Mouse (Mus musculus): ENCODE data around the gene Dzip1. TPM values are rescaled to one million over a fixed set of nuclear protein-coding genes. Genes with fewer than 3 reads are reported as not detected.

The Dzip1 gene
- polyA plus RNA-seq, 1 experiment from 2014 or later, result 27.3 TPM

GRCm38 (mm10) chr14:118931181-118931580 lies 5.9 kb upstream of the Dzip1 start:
- no peak overlapping the region for H3K4me3 ChIP-seq (ENCODE audit: low read depth, low read length)
- no peaks in the 10 kb centered on the region for H3K27me3 ChIP-seq (ENCODE audit: control insufficient read depth, insufficient read depth, low read length)
- ATAC-seq (ENCODE audit: insufficient number of reproducible peaks, insufficient read depth, low FRiP score, low read depth), result no peak
- no peak overlapping the region for H3K27ac ChIP-seq (ENCODE audit: low read length)
- H3K36me3 ChIP-seq (ENCODE audit: control insufficient read depth, insufficient read depth, low read length), result no peaks in the 10 kb centered on the region
- no peaks in the 10 kb centered on the region for H3K9me3 ChIP-seq (ENCODE audit: control insufficient read depth, low read depth, low read length)
- H3K4me2 ChIP-seq (replicated peaks; ENCODE audit: low read depth, low read length), result no peak overlapping the region
- H3K9ac ChIP-seq (replicated peaks; ENCODE audit: low read depth, low read length), result no peak overlapping the region
- 87% methylated on average over 2 of the region's 2 CpGs for WGBS
- H3K4me1 ChIP-seq (ENCODE audit: control insufficient read depth, insufficient read depth, low read length), result no peaks in the 10 kb centered on the region

DNA sequence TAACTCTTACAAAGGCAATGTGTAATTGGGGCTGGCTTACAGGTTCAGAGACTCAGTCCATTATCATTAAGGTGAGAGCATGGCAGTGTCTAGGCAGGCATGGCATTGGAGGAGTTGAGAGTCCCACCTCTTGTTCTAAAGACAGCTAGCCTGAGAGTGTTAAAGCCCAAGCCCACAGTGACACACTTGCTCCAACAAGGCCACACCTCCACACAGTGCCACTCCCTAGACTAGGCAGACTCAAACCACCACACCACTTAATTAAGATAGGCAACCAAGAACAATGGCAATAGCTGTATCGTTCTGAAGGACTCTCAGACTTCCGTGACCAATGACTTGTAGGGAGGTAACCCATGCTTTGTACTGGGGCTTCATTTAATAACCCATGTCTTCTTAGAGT lies 5.5 kb upstream of the Dzip1 start:
- Histone ChIP-seq H3K9me3 (ENCODE audit: control insufficient read depth, low read depth, low read length) (no peaks in the 10 kb centered on the region), H3K4me3 (ENCODE audit: low read depth, low read length) (no peak overlapping the region), H3K9ac (replicated peaks; ENCODE audit: low read depth, low read length) (no peak overlapping the region), H3K27ac (ENCODE audit: low read length) (no peak overlapping the region), H3K36me3 (ENCODE audit: control insufficient read depth, insufficient read depth, low read length) (no peaks in the 10 kb centered on the region), H3K4me2 (replicated peaks; ENCODE audit: low read depth, low read length) (no peak overlapping the region), H3K4me1 (ENCODE audit: control insufficient read depth, insufficient read depth, low read length) (no peaks in the 10 kb centered on the region), H3K27me3 (ENCODE audit: control insufficient read depth, insufficient read depth, low read length) (no peaks in the 10 kb centered on the region)
- 79% methylated on average over 2 of the region's 2 CpGs for WGBS
- ATAC-seq (ENCODE audit: insufficient number of reproducible peaks, insufficient read depth, low FRiP score, low read depth), result no peak

DNA sequence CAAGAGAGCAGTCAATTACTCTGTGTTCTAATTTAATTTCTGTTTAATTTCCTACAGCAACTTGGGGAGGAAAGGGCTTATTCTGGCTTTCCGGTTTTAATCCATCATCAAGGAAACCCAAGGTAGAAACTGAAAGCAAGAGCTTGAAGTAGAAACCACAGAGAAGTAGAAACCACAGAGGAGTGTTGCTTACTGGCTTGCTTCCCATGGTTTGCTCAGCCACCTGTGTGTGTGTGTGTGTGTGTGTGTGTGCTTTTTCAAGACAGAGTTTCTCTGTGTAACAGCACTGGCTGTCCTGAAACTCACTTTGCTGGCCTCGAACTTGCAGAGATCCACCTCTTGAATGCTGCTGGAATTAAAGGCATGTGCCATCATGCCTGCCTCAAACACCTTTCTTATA lies 4.5 kb upstream of the Dzip1 start:
- no peaks in the 10 kb centered on the region for H3K4me1 ChIP-seq (ENCODE audit: control insufficient read depth, insufficient read depth, low read length)
- no peak for ATAC-seq (ENCODE audit: insufficient number of reproducible peaks, insufficient read depth, low FRiP score, low read depth)
- H3K27me3 ChIP-seq (ENCODE audit: control insufficient read depth, insufficient read depth, low read length), result no peaks in the 10 kb centered on the region
- H3K9ac ChIP-seq (replicated peaks; ENCODE audit: low read depth, low read length), result no peak overlapping the region
- H3K27ac ChIP-seq (ENCODE audit: low read length), result no peak overlapping the region
- WGBS, result 79% methylated on average over 2 of the region's 2 CpGs
- H3K4me2 ChIP-seq (replicated peaks; ENCODE audit: low read depth, low read length), result no peak overlapping the region
- H3K36me3 ChIP-seq (ENCODE audit: control insufficient read depth, insufficient read depth, low read length), result no peaks in the 10 kb centered on the region
- no peak overlapping the region for H3K4me3 ChIP-seq (ENCODE audit: low read depth, low read length)
- no peaks in the 10 kb centered on the region for H3K9me3 ChIP-seq (ENCODE audit: control insufficient read depth, low read depth, low read length)

GRCm38 (mm10) chr14:118928565-118928964 lies 3.3 kb upstream of the Dzip1 start:
- Histone ChIP-seq H3K27me3 (ENCODE audit: control insufficient read depth, insufficient read depth, low read length) (no peaks in the 10 kb centered on the region), H3K9me3 (ENCODE audit: control insufficient read depth, low read depth, low read length) (no peaks in the 10 kb centered on the region), H3K4me3 (ENCODE audit: low read depth, low read length) (no peak overlapping the region), H3K27ac (ENCODE audit: low read length) (no peak overlapping the region), H3K4me1 (ENCODE audit: control insufficient read depth, insufficient read depth, low read length) (peaks cover 11% of the 10 kb centered on the region), H3K9ac (replicated peaks; ENCODE audit: low read depth, low read length) (no peak overlapping the region), H3K4me2 (replicated peaks; ENCODE audit: low read depth, low read length) (no peak overlapping the region), H3K36me3 (ENCODE audit: control insufficient read depth, insufficient read depth, low read length) (no peaks in the 10 kb centered on the region)
- WGBS, result 81% methylated on average over 3 of the region's 3 CpGs
- ATAC-seq (ENCODE audit: insufficient number of reproducible peaks, insufficient read depth, low FRiP score, low read depth), result no peak

DNA sequence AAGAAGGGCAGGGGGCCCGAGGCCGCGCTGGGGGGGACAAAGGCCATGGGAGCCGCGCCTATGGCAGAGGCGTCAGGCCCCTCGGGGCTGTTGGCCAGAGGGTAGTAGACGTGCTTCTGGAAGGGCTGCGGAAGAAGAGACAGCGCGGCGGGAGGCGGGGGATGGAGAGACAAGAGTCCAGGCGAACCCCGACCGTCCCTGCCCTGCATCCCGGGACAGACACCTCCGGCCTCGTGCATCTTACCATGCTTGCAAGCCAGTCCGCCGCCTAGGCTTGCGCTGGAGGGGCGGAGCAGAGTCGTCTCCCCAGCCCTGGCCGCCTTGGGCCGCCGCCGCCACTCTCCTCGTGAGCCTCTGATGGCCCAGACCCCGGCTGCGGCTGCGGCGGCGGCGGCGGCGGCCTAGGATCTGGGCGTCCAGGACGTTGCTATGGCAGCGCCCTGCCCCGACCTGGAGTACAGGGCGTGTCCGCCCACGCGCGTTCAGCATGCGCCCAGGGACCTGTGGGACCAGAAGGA lies 2.5 kb downstream of the Dzip1 start:
- Histone ChIP-seq H3K27ac (ENCODE audit: low read length) (no peak overlapping the region), H3K4me1 (ENCODE audit: control insufficient read depth, insufficient read depth, low read length) (peaks cover 34% of the 10 kb centered on the region), H3K27me3 (ENCODE audit: control insufficient read depth, insufficient read depth, low read length) (no peaks in the 10 kb centered on the region), H3K9ac (replicated peaks; ENCODE audit: low read depth, low read length) (peak overlapping the region; percentile 26), H3K4me3 (ENCODE audit: low read depth, low read length) (peak overlapping the region; percentile 34), H3K4me2 (replicated peaks; ENCODE audit: low read depth, low read length) (peak overlapping the region; percentile 62), H3K36me3 (ENCODE audit: control insufficient read depth, insufficient read depth, low read length) (peaks cover 2% of the 10 kb centered on the region; the same call in 1 of the 2 replicates), H3K9me3 (ENCODE audit: control insufficient read depth, low read depth, low read length) (no peaks in the 10 kb centered on the region)
- 4% methylated on average over 45 of the region's 47 CpGs for WGBS
- ATAC-seq (ENCODE audit: insufficient number of reproducible peaks, insufficient read depth, low FRiP score, low read depth), result 0 out of 2 replicates have a peak, but pooled peaks have one; percentile 4

GRCm38 (mm10) chr14:118922251-118922650 lies 3.0 kb downstream of the Dzip1 start:
- Histone ChIP-seq H3K9ac (replicated peaks; ENCODE audit: low read depth, low read length) (peak overlapping the region; percentile 26), H3K4me3 (ENCODE audit: low read depth, low read length) (peak overlapping the region; percentile 34), H3K36me3 (ENCODE audit: control insufficient read depth, insufficient read depth, low read length) (peaks cover 2% of the 10 kb centered on the region; the same call in 1 of the 2 replicates), H3K4me1 (ENCODE audit: control insufficient read depth, insufficient read depth, low read length) (peaks cover 34% of the 10 kb centered on the region), H3K27ac (ENCODE audit: low read length) (no peak overlapping the region), H3K27me3 (ENCODE audit: control insufficient read depth, insufficient read depth, low read length) (no peaks in the 10 kb centered on the region), H3K4me2 (replicated peaks; ENCODE audit: low read depth, low read length) (peak overlapping the region; percentile 62), H3K9me3 (ENCODE audit: control insufficient read depth, low read depth, low read length) (no peaks in the 10 kb centered on the region)
- ATAC-seq (ENCODE audit: insufficient number of reproducible peaks, insufficient read depth, low FRiP score, low read depth), result no peak
- WGBS, result 26% methylated on average over 22 of the region's 22 CpGs

- Histone ChIP-seq H3K36me3 (ENCODE audit: control insufficient read depth, insufficient read depth, low read length) (peaks cover 2% of the 10 kb centered on the region; the same call in 1 of the 2 replicates), H3K9me3 (ENCODE audit: control insufficient read depth, low read depth, low read length) (no peaks in the 10 kb centered on the region), H3K4me2 (replicated peaks; ENCODE audit: low read depth, low read length) (no peak overlapping the region), H3K4me3 (ENCODE audit: low read depth, low read length) (no peak overlapping the region), H3K9ac (replicated peaks; ENCODE audit: low read depth, low read length) (no peak overlapping the region), H3K4me1 (ENCODE audit: control insufficient read depth, insufficient read depth, low read length) (peaks cover 34% of the 10 kb centered on the region), H3K27ac (ENCODE audit: low read length) (no peak overlapping the region), H3K27me3 (ENCODE audit: control insufficient read depth, insufficient read depth, low read length) (no peaks in the 10 kb centered on the region)
- 67% methylated on average over 7 of the region's 7 CpGs for WGBS
- no peak for ATAC-seq (ENCODE audit: insufficient number of reproducible peaks, insufficient read depth, low FRiP score, low read depth)
Measured at GRCm38 (mm10) chr14:118920654-118921053, 4.6 kb downstream of the Dzip1 start.

DNA sequence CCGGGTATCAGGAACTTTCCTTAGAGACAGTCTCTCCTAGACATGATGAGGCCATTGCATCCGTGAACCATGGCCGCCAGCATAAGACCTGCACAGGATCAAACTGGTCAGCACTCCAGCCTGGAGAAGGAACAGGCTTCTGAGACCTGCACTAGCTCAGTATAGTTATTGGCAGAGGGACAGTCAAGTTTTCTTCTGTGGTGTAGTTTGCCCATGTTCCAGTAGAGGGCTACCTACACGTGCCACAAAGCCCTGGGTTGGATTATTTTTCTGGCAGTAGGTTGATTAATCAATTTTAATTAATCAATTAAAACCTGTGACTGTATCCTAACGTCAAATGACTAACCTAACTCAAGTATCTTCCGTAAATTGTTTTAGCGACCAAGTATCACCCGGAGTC lies 6.2 kb downstream of the Dzip1 start:
- no peak for ATAC-seq (ENCODE audit: insufficient number of reproducible peaks, insufficient read depth, low FRiP score, low read depth)

DNA sequence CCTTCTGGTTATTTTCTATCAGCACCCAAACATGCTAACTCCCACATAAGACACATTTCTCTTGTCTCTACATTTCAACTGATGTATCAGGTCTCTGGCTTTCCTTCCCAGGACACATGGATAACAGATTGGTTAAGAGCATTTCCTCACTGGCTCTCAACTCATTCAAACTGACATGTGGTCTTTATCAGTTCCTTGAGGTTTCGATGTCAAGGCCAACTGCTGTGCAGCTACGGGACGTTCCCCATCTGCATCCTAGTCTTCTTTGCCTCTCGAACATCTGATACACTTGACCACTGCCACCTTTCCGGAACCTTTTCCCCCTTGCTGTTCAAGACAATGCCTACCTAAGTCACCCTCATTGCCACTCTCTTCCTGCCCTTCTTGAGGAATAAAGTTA lies 11.6 kb downstream of the Dzip1 start:
- H3K27ac ChIP-seq (ENCODE audit: low read length), result no peak overlapping the region
- no peak overlapping the region for H3K4me3 ChIP-seq (ENCODE audit: low read depth, low read length)
- no peaks in the 10 kb centered on the region for H3K4me1 ChIP-seq (ENCODE audit: control insufficient read depth, insufficient read depth, low read length)
- no peak overlapping the region for H3K9ac ChIP-seq (replicated peaks; ENCODE audit: low read depth, low read length)
- no peaks in the 10 kb centered on the region for H3K27me3 ChIP-seq (ENCODE audit: control insufficient read depth, insufficient read depth, low read length)
- H3K9me3 ChIP-seq (ENCODE audit: control insufficient read depth, low read depth, low read length), result no peaks in the 10 kb centered on the region
- H3K4me2 ChIP-seq (replicated peaks; ENCODE audit: low read depth, low read length), result no peak overlapping the region
- peaks cover 12% of the 10 kb centered on the region; the same call in 1 of the 2 replicates for H3K36me3 ChIP-seq (ENCODE audit: control insufficient read depth, insufficient read depth, low read length)
- WGBS, result 69% methylated on average over 5 of the region's 5 CpGs
- ATAC-seq (ENCODE audit: insufficient number of reproducible peaks, insufficient read depth, low FRiP score, low read depth), result no peak

More for the DNA sequence above, 6.2 kb downstream of the Dzip1 start:
- H3K27me3 ChIP-seq (ENCODE audit: control insufficient read depth, insufficient read depth, low read length), result no peaks in the 10 kb centered on the region
- WGBS, result 63% methylated on average over 8 of the region's 8 CpGs
- H3K9ac ChIP-seq (replicated peaks; ENCODE audit: low read depth, low read length), result no peak overlapping the region
- H3K4me1 ChIP-seq (ENCODE audit: control insufficient read depth, insufficient read depth, low read length), result peaks cover 28% of the 10 kb centered on the region
- H3K27ac ChIP-seq (ENCODE audit: low read length), result no peak overlapping the region
- H3K36me3 ChIP-seq (ENCODE audit: control insufficient read depth, insufficient read depth, low read length), result peaks cover 2% of the 10 kb centered on the region; the same call in 1 of the 2 replicates
- H3K4me3 ChIP-seq (ENCODE audit: low read depth, low read length), result no peak overlapping the region
- no peak overlapping the region for H3K4me2 ChIP-seq (replicated peaks; ENCODE audit: low read depth, low read length)
- no peaks in the 10 kb centered on the region for H3K9me3 ChIP-seq (ENCODE audit: control insufficient read depth, low read depth, low read length)
